Mouse (Mus musculus) testis, adult 2 months (tissue): ENCODE data around the gene Rnf25.

Source experiments
- CTCF ChIP-seq: fragments of 200-500 bp; IDR thresholded peaks from 2 replicates; pipeline ENCODE4 v1.5.1; 2012; ENCODE audit warnings: low read depth, mild to moderate bottlenecking, inconsistent platforms, low read length, moderate library complexity; ENCODE audit not compliant: control insufficient read depth, insufficient read depth, insufficient replicate concordance
- POLR2A ChIP-seq: fragments of 200-500 bp; IDR thresholded peaks from 2 replicates; pipeline ENCODE4 v1.6.1; 2012; ENCODE audit warnings: low read depth, mild to moderate bottlenecking, inconsistent platforms, low read length, moderate library complexity; ENCODE audit not compliant: control insufficient read depth

GRCm38 (mm10) chr1:74587233-74587772, 13.9 kb downstream of the Rnf25 start:
- no peak for TF ChIP-seq CTCF
- TF ChIP-seq POLR2A: no peak
